Mouse (Mus musculus) heart, postnatal 0 days (tissue): ENCODE data around the gene Arpc1b. TPM values are rescaled to one million over a fixed set of nuclear protein-coding genes. Genes with fewer than 3 reads are reported as not detected.

Experiments
- ATAC-seq: fragments of 200-750 bp; cut with Nextera tagmentation; 2 replicates; pipeline ENCODE4 v1.8.0; 2017; ENCODE audit warnings: low read depth, moderate number of reproducible peaks, moderate library complexity; ENCODE audit not compliant: insufficient read depth
- DNase-seq: peaks from one replicate; pipeline ENCODE4 v3.0.0-alpha.2; 2016; ENCODE audit warnings: low spot score
- H3K27ac ChIP-seq: fragments of 300-500 bp; sonication (generic); 2 replicates; pipeline ENCODE4 v1.5.1; 2014; ENCODE audit warnings: low read depth, mild to moderate bottlenecking
- H3K27me3 ChIP-seq: fragments of 300-500 bp; sonication (generic); 2 replicates; pipeline ENCODE4 v1.6.1; 2014; ENCODE audit warnings: low read length, mixed read lengths; ENCODE audit not compliant: control insufficient read depth, insufficient read depth
- H3K36me3 ChIP-seq: fragments of 300-500 bp; sonication (generic); replicated peaks from 2 replicates; pipeline ENCODE4 v1.6.1; 2014; ENCODE audit warnings: low read length, mixed read lengths; ENCODE audit not compliant: control insufficient read depth, insufficient read depth
- H3K4me1 ChIP-seq: fragments of 300-500 bp; sonication (generic); 2 replicates; pipeline ENCODE4 v1.6.1; 2014; ENCODE audit warnings: antibody characterized with exemption; ENCODE audit not compliant: control insufficient read depth, insufficient read depth
- H3K4me2 ChIP-seq: fragments of 300-500 bp; sonication (generic); 2 replicates; pipeline ENCODE4 v1.6.1; 2014; ENCODE audit warnings: low read depth, mild to moderate bottlenecking, low read length, moderate library complexity
- H3K4me3 ChIP-seq: fragments of 300-500 bp; sonication (generic); 2 replicates; pipeline ENCODE4 v1.5.1; 2014; ENCODE audit warnings: low read depth, low read length
- H3K9ac ChIP-seq: fragments of 300-500 bp; sonication (generic); replicated peaks from 2 replicates; pipeline ENCODE4 v1.6.1; 2014; ENCODE audit warnings: low read depth, low read length, mixed read lengths
- H3K9me3 ChIP-seq: fragments of 300-500 bp; sonication (generic); replicated peaks from 2 replicates; pipeline ENCODE4 v1.6.1; 2016; ENCODE audit warnings: low read length; ENCODE audit not compliant: control insufficient read depth
- CTCF ChIP-seq: IDR thresholded peaks from 2 replicates; pipeline ENCODE4 v1.5.1; 2016; ENCODE audit warnings: antibody characterized with exemption, control low read depth, low read depth
- EP300 ChIP-seq: IDR thresholded peaks from 2 replicates; pipeline ENCODE4 v1.6.1; 2016; ENCODE audit warnings: antibody characterized with exemption, low read depth
- WGBS: fragments of 180-500 bp; shearing (Covaris S2); extraction: QIAGEN DNeasy Blood & Tissue Kit; methylation state at CpG from one replicate; pipeline ENCODE4 v1.1.7; 2014; 5-methylcytosine and 5-hydroxymethylcytosine counted together
- polyA plus RNA-seq: library from polyadenylated mRNA; unstranded; fragments of >200 nt; fragmentation: Nextera tagmentation; extraction: Ambion mirVana; gene quantifications from 2 replicates; pipeline ENCODE4 v1.2.1, GENCODE M21; 2015
- total RNA-seq: library from RNA; depleted of rRNA; stranded (reverse); fragments of >200 nt; gene quantifications from 2 replicates; pipeline ENCODE4 v1.2.3, GENCODE M21; 2014; ENCODE audit warnings: low replicate concordance

Arpc1b gene
- total and polyA plus RNA-seq, 2 experiments from 2014 or later: 179 to 267 TPM

DNA sequence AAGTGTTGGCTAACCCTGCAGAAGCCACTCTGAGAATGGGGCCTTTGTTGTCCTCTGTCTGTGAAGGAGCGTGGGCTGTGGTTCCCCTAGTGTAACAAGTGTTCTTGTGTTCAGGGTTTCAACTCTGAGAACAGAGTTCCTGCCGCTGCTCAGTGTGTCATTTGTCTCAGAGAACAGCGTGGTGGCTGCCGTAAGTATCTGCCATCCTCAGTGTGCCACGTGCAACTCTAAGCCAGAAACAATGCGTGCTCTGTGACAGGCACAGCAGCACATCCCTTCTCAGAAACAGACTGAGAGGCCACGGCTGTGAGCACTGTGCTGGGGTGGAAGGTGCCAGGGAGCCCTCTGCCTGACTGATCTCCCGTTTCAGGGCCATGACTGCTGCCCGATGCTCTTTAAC is 9.7 kb upstream of the Arpc1b start:
- no peak overlapping the region for H3K9ac ChIP-seq
- no peaks in the 10 kb centered on the region for H3K4me1 ChIP-seq
- TF ChIP-seq EP300 (no peak), CTCF (no peak)
- H3K9me3 ChIP-seq: no peaks in the 10 kb centered on the region
- no peak overlapping the region for H3K27ac ChIP-seq
- WGBS: 87% methylated on average over 9 of the region's 9 CpGs
- no peak overlapping the region for H3K4me2 ChIP-seq
- H3K36me3 ChIP-seq: peaks cover 98% of the 10 kb centered on the region
- DNase-seq (no peak), ATAC-seq (no peak)
- H3K4me3 ChIP-seq: no peak overlapping the region
- no peaks in the 10 kb centered on the region for H3K27me3 ChIP-seq

DNA sequence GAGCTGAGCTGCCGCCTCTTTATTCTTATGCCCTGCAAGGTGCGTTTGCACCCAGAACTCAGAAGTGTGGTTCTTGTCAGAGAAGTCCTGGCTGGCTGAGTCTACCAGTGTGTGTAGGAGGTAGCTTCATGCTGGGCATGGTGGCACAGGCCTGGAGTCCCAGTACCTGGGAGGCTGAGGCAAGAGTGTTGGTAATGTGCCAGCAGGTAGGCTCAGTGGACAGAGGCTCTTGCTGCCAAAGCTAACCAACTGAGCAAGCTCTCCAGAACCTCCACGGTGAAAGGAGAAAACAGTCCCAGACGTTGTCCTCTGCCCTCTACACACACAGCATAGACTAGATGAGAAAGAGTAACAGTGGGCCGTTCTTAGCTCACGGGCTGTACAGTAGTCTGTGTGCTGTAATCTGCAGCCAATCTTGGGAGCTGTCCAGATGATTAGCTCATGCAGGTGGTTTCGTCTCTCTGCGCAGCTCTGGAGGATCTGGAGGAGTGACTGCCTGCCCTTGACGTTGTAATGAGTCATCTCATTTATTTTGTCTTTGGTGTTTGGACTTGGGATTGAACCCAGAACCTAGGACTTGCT is 8.2 kb upstream of the Arpc1b start:
- no peak for ATAC-seq
- H3K4me2 ChIP-seq: no peak overlapping the region
- 77% methylated on average over 9 of the region's 9 CpGs for WGBS
- no peaks in the 10 kb centered on the region for H3K9me3 ChIP-seq
- no peak overlapping the region for H3K9ac ChIP-seq
- no peak overlapping the region for H3K4me3 ChIP-seq
- DNase-seq: no peak
- H3K27me3 ChIP-seq: no peaks in the 10 kb centered on the region
- TF ChIP-seq EP300 (no peak), CTCF (no peak)
- no peak overlapping the region for H3K27ac ChIP-seq
- no peaks in the 10 kb centered on the region for H3K4me1 ChIP-seq
- H3K36me3 ChIP-seq: peaks cover 97% of the 10 kb centered on the region

DNA sequence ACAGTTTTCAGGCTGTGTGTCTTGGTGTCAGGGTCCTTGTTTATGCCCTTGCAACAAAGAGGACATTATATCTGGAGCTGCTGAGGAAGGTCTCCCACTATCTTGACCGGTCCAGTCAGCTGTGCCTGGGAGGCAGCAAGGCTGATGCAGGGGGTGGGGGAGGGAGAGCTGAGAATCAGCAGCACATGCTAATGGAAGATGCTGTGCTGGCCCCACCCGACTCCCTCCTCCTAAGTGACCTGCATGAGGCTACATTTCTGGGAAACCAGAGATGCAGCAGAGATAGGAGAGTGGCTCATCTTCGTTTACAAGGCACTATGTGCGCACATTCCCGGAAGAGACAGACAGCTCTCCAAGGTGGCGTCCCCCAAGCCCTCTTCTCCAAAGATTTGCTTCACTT is 3.6 kb upstream of the Arpc1b start:
- no peaks in the 10 kb centered on the region for H3K4me1 ChIP-seq
- no peak overlapping the region for H3K9ac ChIP-seq
- peaks cover 52% of the 10 kb centered on the region for H3K36me3 ChIP-seq
- no peak for ATAC-seq
- 84% methylated on average over 6 of the region's 6 CpGs for WGBS
- H3K27ac ChIP-seq: no peak overlapping the region
- H3K4me3 ChIP-seq: no peak overlapping the region
- H3K4me2 ChIP-seq: no peak overlapping the region
- no peaks in the 10 kb centered on the region for H3K27me3 ChIP-seq
- H3K9me3 ChIP-seq: no peaks in the 10 kb centered on the region
- TF ChIP-seq CTCF (no peak), EP300 (no peak)
- no peak for DNase-seq

DNA sequence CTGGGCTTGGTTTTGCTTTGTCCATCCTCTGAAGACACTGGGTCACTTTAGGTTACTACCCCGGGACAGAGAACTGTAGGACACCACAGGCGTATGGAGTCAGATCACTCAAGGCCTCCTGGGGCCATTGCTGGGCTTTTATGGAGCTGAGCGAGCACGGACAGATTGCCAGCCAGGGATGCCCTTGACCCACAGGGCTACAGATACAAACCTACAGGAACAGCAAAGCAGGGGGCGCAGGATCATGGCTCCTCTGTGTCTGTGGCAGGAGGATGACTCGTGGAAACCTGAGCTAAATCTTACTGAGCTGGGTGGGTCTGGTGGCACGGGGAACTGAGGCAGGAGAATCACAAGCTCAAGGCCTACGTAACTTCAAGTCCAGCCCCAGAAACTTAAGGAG is 1.4 kb upstream of the Arpc1b start:
- no peak overlapping the region for H3K9ac ChIP-seq
- H3K4me2 ChIP-seq: no peak overlapping the region
- peaks cover 30% of the 10 kb centered on the region for H3K36me3 ChIP-seq
- 79% methylated on average over 8 of the region's 8 CpGs for WGBS
- H3K9me3 ChIP-seq: no peaks in the 10 kb centered on the region
- TF ChIP-seq EP300 (no peak), CTCF (no peak)
- ATAC-seq (no peak), DNase-seq (no peak)
- H3K4me3 ChIP-seq: no peak overlapping the region
- no peak overlapping the region for H3K27ac ChIP-seq
- H3K27me3 ChIP-seq: no peaks in the 10 kb centered on the region
- no peaks in the 10 kb centered on the region for H3K4me1 ChIP-seq

DNA sequence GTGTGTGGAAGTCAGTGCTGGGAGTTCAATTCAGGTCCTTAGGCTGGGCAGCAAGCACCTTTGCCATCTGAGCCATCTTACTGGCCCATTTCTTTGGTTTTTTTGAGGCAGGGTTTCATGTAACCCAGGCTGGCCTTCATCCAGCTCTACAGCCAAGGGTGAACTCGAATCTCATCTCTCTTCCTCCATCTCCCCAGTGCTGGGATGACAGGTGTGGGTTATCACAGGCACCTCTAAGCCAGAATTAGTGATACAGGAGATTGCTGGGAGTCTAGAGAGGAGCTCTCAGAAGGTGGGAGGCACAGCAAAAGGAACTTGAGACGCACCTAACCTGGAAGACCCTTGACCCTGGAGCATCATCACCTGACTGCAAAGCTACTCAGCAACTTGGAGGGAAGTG is 599 bp upstream of the Arpc1b start:
- WGBS: 34% methylated on average over 2 of the region's 2 CpGs
- no peak for ATAC-seq
- H3K27me3 ChIP-seq: no peaks in the 10 kb centered on the region

More for the DNA sequence above, 599 bp upstream of the Arpc1b start:
- no peak for DNase-seq
- TF ChIP-seq EP300 (no peak), CTCF (no peak)
- Histone ChIP-seq H3K9ac (no peak overlapping the region), H3K9me3 (no peaks in the 10 kb centered on the region), H3K4me1 (no peaks in the 10 kb centered on the region), H3K36me3 (peaks cover 22% of the 10 kb centered on the region), H3K4me3 (no peak overlapping the region), H3K27ac (no peak overlapping the region), H3K4me2 (peak overlapping the region; percentile 64; the same call in 1 of the 2 replicates)
